Mouse (Mus musculus) forebrain, embryonic 10.5 days (tissue): ENCODE results near the gene Wnt7b. TPM values are rescaled to one million over a fixed set of nuclear protein-coding genes. Genes with fewer than 3 reads are reported as not detected.

ENCODE experiments used
- DNase-seq: peaks from one replicate; pipeline ENCODE4 v3.0.0-alpha.2; 2017; ENCODE audit warnings: low spot score; ENCODE audit errors: extremely low spot score
- H3K27ac ChIP-seq: fragments of 300-500 bp; sonication (generic); 2 replicates; pipeline ENCODE4 v1.5.1; 2016; ENCODE audit warnings: mild to moderate bottlenecking
- H3K27me3 ChIP-seq: fragments of 300-500 bp; sonication (generic); 2 replicates; pipeline ENCODE4 v1.6.1; 2016; ENCODE audit warnings: mild to moderate bottlenecking; ENCODE audit not compliant: poor library complexity, severe bottlenecking
- H3K36me3 ChIP-seq: fragments of 300-500 bp; sonication (generic); replicated peaks from 2 replicates; pipeline ENCODE4 v1.6.1; 2016; ENCODE audit warnings: mild to moderate bottlenecking, moderate library complexity
- H3K4me1 ChIP-seq: fragments of 300-500 bp; sonication (generic); 2 replicates; pipeline ENCODE4 v1.6.1; 2016
- H3K4me3 ChIP-seq: fragments of 300-500 bp; sonication (generic); 2 replicates; pipeline ENCODE4 v1.5.1; 2016; ENCODE audit warnings: mild to moderate bottlenecking, moderate library complexity
- H3K9me3 ChIP-seq: fragments of 300-500 bp; sonication (generic); 2 replicates; pipeline ENCODE4 v1.6.1; 2016; ENCODE audit warnings: mild to moderate bottlenecking, moderate library complexity
- WGBS: fragments of 180-500 bp; shearing (Covaris S2); methylation state at CpG from one replicate; pipeline ENCODE4 v1.1.7; 2016; 5-methylcytosine and 5-hydroxymethylcytosine counted together
- polyA plus RNA-seq: library from polyadenylated mRNA; unstranded; fragments of >200 nt; fragmentation: Nextera tagmentation; extraction: Ambion mirVana; gene quantifications from 2 replicates; pipeline ENCODE4 v1.2.1, GENCODE M21; 2016

Gene Wnt7b
- polyA plus RNA-seq, 1 experiment from 2014 or later: 126 TPM

DNA sequence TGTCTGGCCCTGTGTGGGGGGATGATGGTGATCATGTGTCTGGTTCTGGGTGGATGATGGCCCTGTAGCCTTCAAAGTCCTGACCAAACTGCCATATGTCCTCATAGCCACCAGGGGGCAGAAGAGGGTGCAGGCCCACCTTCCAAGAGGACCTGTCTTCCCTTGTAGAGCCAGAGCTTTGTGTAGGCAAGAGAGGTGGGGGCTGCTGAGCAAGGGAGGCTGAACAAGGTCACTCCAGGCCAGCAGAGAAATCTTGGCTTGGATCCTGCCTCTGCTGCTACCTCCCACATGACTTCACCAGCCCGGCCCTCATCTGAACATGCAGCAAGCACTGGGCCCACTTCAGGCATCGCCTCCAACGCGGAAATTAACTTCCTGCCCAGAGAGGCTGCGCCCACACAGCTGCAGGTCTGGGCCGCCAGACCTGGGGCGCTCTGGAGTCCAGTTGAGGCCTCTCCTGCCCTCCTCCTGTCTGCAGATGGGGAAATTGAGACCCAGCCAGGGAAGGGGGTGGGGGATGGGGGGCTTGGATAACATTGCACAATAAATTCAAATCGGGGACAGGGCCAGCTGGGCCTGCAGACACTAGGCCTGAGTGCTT lies 28.4 kb upstream of the Wnt7b start:
- peaks cover 16% of the 10 kb centered on the region; the same call in 1 of the 2 replicates for H3K4me1 ChIP-seq
- peaks cover 4% of the 10 kb centered on the region; the same call in 1 of the 2 replicates for H3K9me3 ChIP-seq
- H3K36me3 ChIP-seq: no peaks in the 10 kb centered on the region
- DNase-seq: peak; percentile 73
- WGBS: 80% methylated on average over 8 of the region's 8 CpGs
- no peak overlapping the region for H3K4me3 ChIP-seq
- H3K27ac ChIP-seq: no peak overlapping the region
- peaks cover 62% of the 10 kb centered on the region for H3K27me3 ChIP-seq

DNA sequence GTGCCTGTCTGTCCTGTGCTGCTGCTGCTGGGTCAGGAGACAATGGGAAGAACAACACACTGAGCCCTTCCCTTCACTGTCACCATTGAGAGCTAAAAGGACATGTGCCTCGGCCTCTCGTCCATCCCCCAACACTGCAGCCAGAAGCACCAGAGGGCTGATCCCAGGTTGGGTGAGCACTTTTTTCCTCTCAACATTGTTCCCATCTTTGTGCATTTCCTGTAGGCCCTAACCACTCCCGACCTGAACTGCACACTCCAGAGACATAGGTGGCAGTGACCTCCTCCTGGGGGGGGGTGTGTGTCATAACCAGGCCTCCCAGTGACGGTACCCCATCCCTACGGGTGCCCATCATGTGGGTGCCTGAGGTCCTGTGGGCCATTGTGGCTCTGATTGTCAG lies 27.8 kb upstream of the Wnt7b start:
- WGBS: 67% methylated on average over 5 of the region's 5 CpGs
- H3K4me3 ChIP-seq: no peak overlapping the region
- H3K27ac ChIP-seq: no peak overlapping the region
- peaks cover 61% of the 10 kb centered on the region for H3K27me3 ChIP-seq
- no peak for DNase-seq
- H3K4me1 ChIP-seq: peaks cover 12% of the 10 kb centered on the region; the same call in 1 of the 2 replicates
- peaks cover 4% of the 10 kb centered on the region; the same call in 1 of the 2 replicates for H3K9me3 ChIP-seq
- H3K36me3 ChIP-seq: no peaks in the 10 kb centered on the region

DNA sequence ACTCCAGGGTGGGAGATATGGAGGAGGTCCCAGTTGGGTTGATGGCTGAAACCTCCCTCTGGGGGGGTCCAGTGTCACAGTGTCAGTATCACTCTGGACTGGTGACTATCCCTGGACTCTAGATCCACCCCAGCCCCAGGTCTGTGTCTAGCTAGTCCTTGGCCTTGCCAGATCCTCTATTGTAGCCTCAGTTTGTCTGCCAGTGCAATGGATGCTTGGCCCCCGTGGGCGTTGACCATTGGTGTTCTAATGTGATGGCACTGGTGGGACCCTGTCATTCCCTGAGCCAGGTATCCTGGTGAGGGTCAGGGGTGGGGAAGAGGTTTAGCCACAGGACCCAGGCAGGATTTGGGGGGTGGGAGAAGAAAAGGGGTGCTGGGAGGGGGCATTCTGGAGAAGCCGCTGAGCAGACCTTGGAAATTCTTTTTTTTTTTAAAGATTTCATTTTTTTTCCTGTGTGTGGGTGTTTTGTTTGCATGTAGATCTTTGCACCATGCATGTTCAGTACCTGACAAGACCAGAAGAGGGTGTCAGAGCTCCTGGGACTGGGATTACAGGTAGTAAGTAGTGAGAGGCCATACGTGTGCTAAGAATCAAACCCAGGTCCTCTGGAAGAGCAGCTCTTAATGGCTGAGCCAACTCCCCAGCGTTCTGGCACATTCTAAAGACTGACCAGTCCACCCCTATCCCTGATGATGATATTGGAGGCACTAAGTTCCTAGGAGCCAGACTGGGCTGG lies 27.2 kb upstream of the Wnt7b start:
- Histone ChIP-seq H3K4me3 (no peak overlapping the region), H3K27me3 (peaks cover 58% of the 10 kb centered on the region), H3K9me3 (peaks cover 4% of the 10 kb centered on the region; the same call in 1 of the 2 replicates), H3K4me1 (peaks cover 11% of the 10 kb centered on the region; the same call in 1 of the 2 replicates), H3K27ac (no peak overlapping the region), H3K36me3 (no peaks in the 10 kb centered on the region)
- 83% methylated on average over 5 of the region's 5 CpGs for WGBS
- no peak for DNase-seq

DNA sequence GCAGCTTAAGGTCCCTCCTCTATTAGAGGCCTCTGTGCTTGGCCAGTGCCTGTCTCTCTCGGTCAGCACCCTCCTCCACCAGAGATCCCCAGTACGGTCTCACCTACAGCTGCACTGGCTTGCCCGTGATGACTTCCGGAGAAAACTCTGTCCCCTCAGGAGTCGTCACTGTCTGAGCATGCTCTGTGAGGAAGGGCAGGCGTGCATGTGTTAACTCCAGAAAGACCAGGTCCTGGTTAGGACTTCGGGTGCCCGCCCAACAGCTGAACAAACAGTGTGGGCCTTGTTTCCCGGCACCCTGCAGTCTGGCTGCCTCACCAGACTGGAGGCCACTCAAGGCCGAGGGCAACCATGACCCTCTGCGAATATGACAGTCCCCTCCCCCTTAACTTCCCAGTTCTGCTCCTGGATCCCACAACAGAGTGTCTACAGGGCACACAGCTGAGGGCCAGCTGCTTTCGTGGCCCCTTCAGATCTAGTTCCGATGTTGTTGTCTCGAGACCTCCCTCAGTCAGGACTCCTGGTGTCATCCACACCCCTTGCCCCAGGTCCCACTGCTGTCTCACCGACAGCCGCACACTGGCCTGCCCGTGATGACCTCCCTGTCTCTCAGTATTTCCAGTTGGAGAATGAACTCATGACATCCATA lies 23.8 kb upstream of the Wnt7b start:
- H3K36me3 ChIP-seq: no peaks in the 10 kb centered on the region
- H3K4me1 ChIP-seq: peaks cover 11% of the 10 kb centered on the region; the same call in 1 of the 2 replicates
- no peak for DNase-seq
- no peak overlapping the region for H3K27ac ChIP-seq
- no peak overlapping the region for H3K4me3 ChIP-seq
- 74% methylated on average over 17 of the region's 17 CpGs for WGBS
- H3K27me3 ChIP-seq: peaks cover 53% of the 10 kb centered on the region
- no peaks in the 10 kb centered on the region for H3K9me3 ChIP-seq

DNA sequence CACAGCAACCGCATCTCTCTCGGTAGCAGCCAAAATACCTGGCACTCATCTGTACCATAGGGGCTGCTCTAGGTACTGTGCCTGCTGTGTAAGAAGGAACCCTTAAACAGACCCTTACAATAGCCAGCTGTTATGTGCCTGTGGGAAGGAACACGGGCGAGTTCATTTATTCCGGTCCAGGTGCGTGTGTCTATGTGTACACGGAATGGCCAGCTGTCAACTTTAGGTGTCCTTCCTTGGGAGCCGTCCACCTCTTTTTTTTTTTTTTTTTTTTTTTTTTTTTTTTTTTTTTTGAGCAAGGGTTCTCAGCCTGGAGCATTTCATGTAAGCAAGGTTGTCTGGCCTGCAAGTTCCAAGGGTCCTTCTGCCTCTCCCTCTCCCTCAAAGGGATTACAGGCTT lies 22.7 kb upstream of the Wnt7b start:
- no peak for DNase-seq
- WGBS: 91% methylated on average over 8 of the region's 8 CpGs
- H3K4me1 ChIP-seq: peaks cover 15% of the 10 kb centered on the region
- no peak overlapping the region for H3K27ac ChIP-seq
- H3K4me3 ChIP-seq: no peak overlapping the region
- H3K27me3 ChIP-seq: peaks cover 54% of the 10 kb centered on the region
- no peaks in the 10 kb centered on the region for H3K9me3 ChIP-seq
- no peaks in the 10 kb centered on the region for H3K36me3 ChIP-seq

DNA sequence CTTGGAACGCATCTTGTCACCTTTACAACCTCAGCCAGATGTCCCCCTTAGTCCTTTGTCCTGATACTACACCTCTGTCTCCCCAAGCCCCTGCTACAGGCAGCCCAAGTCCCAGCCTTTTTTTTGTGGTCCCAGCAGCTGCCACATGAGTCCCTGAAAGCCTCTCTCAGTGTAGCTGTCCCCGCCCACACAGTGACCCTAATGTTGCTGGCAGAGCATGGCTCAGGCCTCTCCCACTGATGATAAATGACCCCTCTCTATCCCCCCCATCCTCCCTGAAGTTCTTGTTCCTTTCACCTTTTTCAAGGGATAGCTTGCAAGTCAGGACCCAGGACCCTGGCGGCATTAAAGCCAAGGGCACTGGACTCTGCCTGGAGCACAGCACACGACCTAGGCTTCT lies 22.2 kb upstream of the Wnt7b start:
- Histone ChIP-seq H3K9me3 (no peaks in the 10 kb centered on the region), H3K27me3 (peaks cover 56% of the 10 kb centered on the region), H3K27ac (no peak overlapping the region), H3K4me1 (peaks cover 20% of the 10 kb centered on the region), H3K36me3 (no peaks in the 10 kb centered on the region), H3K4me3 (no peak overlapping the region)
- WGBS: 83% methylated on average over 4 of the region's 4 CpGs
- no peak for DNase-seq

DNA sequence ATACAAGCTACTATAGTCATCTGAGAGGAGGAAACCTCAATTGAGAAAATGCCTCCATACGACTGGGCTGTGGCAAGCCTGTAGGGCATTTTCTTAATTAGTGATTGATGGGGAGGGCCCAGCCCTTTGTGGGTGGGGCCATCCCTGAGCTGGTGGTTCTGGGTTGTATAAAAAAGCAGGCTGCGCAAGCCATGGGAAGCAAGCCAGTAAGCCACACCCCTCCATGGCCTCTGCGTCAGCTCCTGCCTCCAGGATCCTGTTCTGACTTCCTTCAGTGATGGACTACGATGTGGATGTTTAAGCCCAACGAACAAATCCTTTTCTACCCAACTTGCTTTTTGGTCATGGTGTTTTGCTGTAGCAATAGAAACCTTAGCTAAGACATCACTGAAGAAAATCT lies 21.1 kb upstream of the Wnt7b start:
- Histone ChIP-seq H3K4me1 (peaks cover 21% of the 10 kb centered on the region), H3K36me3 (no peaks in the 10 kb centered on the region), H3K27ac (no peak overlapping the region), H3K27me3 (peaks cover 57% of the 10 kb centered on the region), H3K4me3 (no peak overlapping the region), H3K9me3 (no peaks in the 10 kb centered on the region)
- 65% methylated on average over 5 of the region's 5 CpGs for WGBS
- no peak for DNase-seq

DNA sequence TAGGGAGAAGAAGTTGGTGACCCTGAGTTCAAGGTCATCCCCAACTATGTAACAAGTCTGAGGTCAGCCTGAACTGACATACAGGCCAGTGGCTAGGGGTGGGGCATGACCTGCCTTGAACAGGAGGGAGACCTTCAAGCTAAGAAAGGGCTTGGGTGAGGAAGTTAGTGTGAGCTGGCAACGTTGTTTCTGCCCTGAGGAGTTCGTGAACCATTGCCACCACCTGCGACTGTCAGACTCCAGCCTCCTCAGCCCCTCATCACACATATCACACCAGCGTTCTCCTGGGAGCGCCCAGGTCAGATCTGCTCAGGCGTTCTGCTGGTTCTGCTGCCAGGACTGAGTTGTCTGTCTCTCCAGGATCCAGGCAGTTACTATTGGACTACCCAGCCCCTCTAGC lies 20.5 kb upstream of the Wnt7b start:
- Histone ChIP-seq H3K27ac (no peak overlapping the region), H3K9me3 (no peaks in the 10 kb centered on the region), H3K27me3 (peaks cover 57% of the 10 kb centered on the region), H3K4me1 (peaks cover 21% of the 10 kb centered on the region), H3K36me3 (no peaks in the 10 kb centered on the region), H3K4me3 (no peak overlapping the region)
- no peak for DNase-seq
- WGBS: 81% methylated on average over 6 of the region's 6 CpGs

DNA sequence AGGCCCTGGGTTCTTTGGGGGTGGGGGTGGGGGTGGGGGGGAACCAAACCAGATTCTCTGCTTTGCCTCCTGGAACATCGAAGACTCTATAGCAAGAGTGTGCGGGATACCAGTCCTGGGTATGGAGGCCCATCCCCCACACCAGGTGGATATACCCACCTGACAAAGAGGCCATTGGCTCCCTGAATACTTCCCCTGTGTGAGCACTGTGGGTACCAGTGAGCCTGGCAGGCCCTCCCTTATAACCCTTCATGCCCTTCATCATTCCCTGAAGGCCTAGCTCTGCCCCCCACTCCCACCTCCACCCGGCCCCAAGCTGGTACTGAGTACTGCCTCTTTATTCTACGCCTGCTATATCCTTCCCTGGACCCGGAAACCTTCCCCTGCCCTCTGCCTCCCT lies 19.7 kb upstream of the Wnt7b start:
- 89% methylated on average over 5 of the region's 5 CpGs for WGBS
- no peak for DNase-seq

DNA sequence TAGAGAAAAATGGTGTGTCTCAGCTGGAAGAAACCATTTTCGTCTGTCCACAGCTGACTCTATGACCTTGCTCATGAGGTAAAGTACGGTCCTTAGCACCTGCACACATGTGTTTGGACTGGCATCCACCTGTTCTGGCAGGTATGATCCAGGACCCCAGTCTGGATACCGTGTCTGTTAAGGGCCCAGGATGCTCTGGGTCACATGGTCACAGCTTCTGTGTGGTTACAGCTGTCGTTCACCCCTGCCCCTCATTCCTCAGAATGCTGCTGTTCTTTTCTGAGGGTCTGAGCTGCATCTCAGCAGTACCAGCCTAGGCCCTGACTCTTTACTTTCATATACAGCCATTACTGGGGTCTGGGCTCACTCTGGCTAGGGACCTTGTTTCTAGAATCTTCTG lies 18.9 kb upstream of the Wnt7b start:
- Histone ChIP-seq H3K4me1 (peaks cover 21% of the 10 kb centered on the region), H3K9me3 (no peaks in the 10 kb centered on the region), H3K27ac (no peak overlapping the region), H3K36me3 (no peaks in the 10 kb centered on the region), H3K27me3 (peaks cover 57% of the 10 kb centered on the region), H3K4me3 (no peak overlapping the region)
- 91% methylated on average over 4 of the region's 4 CpGs for WGBS
- DNase-seq: no peak

More for the DNA sequence above, 19.7 kb upstream of the Wnt7b start:
- Histone ChIP-seq H3K27me3 (peaks cover 57% of the 10 kb centered on the region), H3K9me3 (no peaks in the 10 kb centered on the region), H3K4me1 (peaks cover 21% of the 10 kb centered on the region), H3K4me3 (no peak overlapping the region), H3K36me3 (no peaks in the 10 kb centered on the region), H3K27ac (no peak overlapping the region)

DNA sequence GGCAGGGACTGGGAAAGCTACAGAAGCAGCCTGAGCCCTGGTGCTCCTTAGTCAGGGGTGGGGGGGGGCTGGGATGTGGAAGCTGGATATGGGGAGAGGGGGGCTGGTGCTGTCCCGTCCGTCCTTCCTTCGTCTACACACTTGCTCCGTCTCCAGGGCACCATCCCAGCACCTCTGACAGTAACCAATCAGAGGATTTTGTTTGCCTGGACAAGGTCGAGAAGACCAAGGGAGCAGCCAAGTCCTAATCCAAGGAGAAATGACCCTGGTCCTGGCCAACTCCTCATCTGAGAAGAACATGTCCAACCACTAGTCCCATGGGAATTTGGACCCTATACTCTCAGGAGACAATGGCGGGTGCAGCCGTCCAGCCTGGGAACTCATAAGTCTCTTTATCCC lies 18.4 kb upstream of the Wnt7b start:
- DNase-seq: no peak
- 70% methylated on average over 7 of the region's 7 CpGs for WGBS
- H3K27me3 ChIP-seq: peaks cover 52% of the 10 kb centered on the region
- no peaks in the 10 kb centered on the region for H3K9me3 ChIP-seq
- no peak overlapping the region for H3K4me3 ChIP-seq
- H3K36me3 ChIP-seq: no peaks in the 10 kb centered on the region
- peaks cover 16% of the 10 kb centered on the region for H3K4me1 ChIP-seq
- peak overlapping the region; percentile 41; the same call in 1 of the 2 replicates for H3K27ac ChIP-seq

DNA sequence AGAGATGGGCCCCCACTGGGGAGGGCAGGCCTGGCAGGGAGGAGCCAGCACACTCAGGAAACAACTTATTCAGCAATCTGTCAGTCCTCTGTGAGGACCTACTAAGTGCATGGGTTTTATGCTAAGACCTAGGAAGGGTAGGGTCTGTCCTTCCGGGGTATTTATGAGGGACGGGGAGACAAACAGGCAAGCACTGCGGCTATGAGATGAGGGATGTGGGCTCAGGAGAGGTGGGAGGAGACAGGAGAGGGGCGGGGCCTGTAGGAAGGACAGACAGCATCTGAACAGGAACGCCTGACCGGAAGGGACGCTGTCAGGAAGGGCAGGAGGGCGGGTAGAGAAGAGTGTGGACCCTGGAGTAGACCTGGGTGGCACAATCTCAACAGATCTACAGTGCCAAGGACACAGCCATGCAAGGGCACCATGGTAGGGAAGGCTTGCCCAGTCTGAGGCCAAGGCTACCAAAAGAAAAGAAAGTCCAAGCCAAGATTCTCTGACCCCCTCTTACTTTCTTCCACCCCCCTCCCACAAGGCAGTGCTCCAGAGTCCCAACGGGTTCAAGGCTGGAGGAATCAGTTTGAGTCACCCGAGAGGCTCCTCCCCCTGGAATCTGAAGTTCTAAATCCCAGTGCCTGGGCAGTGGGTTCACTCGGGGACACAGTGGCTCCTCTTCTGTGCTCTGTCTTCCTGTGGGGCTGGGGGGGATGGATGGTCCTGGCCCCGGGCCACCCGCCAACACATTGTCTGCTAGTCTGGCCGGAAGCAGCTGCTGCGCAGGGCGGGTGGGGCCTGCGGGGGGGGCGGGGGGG lies 17.8 kb upstream of the Wnt7b start:
- no peak overlapping the region for H3K4me3 ChIP-seq
- peaks cover 15% of the 10 kb centered on the region for H3K4me1 ChIP-seq
- DNase-seq: no peak
- H3K27ac ChIP-seq: peak overlapping the region; percentile 41; the same call in 1 of the 2 replicates
- peaks cover 48% of the 10 kb centered on the region for H3K27me3 ChIP-seq
- no peaks in the 10 kb centered on the region for H3K36me3 ChIP-seq
- 29% methylated on average over 18 of the region's 18 CpGs for WGBS
- no peaks in the 10 kb centered on the region for H3K9me3 ChIP-seq
